Mouse (Mus musculus): ENCODE measurements around the gene Tspan15. TPM values are rescaled to one million over a fixed set of nuclear protein-coding genes. Genes with fewer than 3 reads are reported as not detected.

Gene Tspan15
- polyA plus RNA-seq, 1 experiment from 2014 or later: 49.8 TPM

GRCm38 (mm10) chr10:62221647-62222046 is 9.4 kb downstream of the Tspan15 start:
- Histone ChIP-seq H3K9ac (ENCODE audit: low read depth, low read length) (no peak overlapping the region), H3K36me3 (ENCODE audit: insufficient read depth, low read length) (no peaks in the 10 kb centered on the region), H3K27ac (no peak overlapping the region), H3K4me1 (replicated peaks; ENCODE audit: insufficient read depth, low read length) (peaks cover 11% of the 10 kb centered on the region; the same call in 1 of the 2 replicates), H3K4me2 (ENCODE audit: low read length) (no peak overlapping the region), H3K27me3 (ENCODE audit: insufficient read depth, low read length) (no peaks in the 10 kb centered on the region), H3K9me3 (replicated peaks; ENCODE audit: low read length) (no peaks in the 10 kb centered on the region), H3K4me3 (replicated peaks; ENCODE audit: low read depth, low read length) (no peak overlapping the region)
- no peak for TF ChIP-seq CTCF (IDR thresholded peaks at IDR 0.05; ENCODE audit: low read depth)
- DNase-seq (ENCODE audit: low spot score) (no peak), ATAC-seq (replicated peaks; ENCODE audit: low FRiP score, low read depth) (no peak)
- 82% methylated on average over 2 of the region's 2 CpGs for WGBS

- Histone ChIP-seq H3K4me1 (replicated peaks; ENCODE audit: insufficient read depth, low read length) (peaks cover 15% of the 10 kb centered on the region; the same call in 1 of the 2 replicates), H3K9ac (ENCODE audit: low read depth, low read length) (no peak overlapping the region), H3K4me3 (replicated peaks; ENCODE audit: low read depth, low read length) (no peak overlapping the region), H3K36me3 (ENCODE audit: insufficient read depth, low read length) (no peaks in the 10 kb centered on the region), H3K4me2 (ENCODE audit: low read length) (no peak overlapping the region), H3K27me3 (ENCODE audit: insufficient read depth, low read length) (no peaks in the 10 kb centered on the region), H3K27ac (no peak overlapping the region), H3K9me3 (replicated peaks; ENCODE audit: low read length) (no peaks in the 10 kb centered on the region)
- no peak for DNase-seq (ENCODE audit: low spot score)
- peak; percentile 61; the same call in 1 of the 2 replicates for ATAC-seq (replicated peaks; ENCODE audit: low FRiP score, low read depth)
- 72% methylated on average over 8 of the region's 8 CpGs for WGBS
- no peak for TF ChIP-seq CTCF (IDR thresholded peaks at IDR 0.05; ENCODE audit: low read depth)
Observed at GRCm38 (mm10) chr10:62220732-62221514, 10.1 kb downstream of the Tspan15 start.

- Histone ChIP-seq H3K4me1 (replicated peaks; ENCODE audit: insufficient read depth, low read length) (peaks cover 19% of the 10 kb centered on the region; the same call in 1 of the 2 replicates), H3K27me3 (ENCODE audit: insufficient read depth, low read length) (no peaks in the 10 kb centered on the region), H3K9me3 (replicated peaks; ENCODE audit: low read length) (no peaks in the 10 kb centered on the region), H3K4me3 (replicated peaks; ENCODE audit: low read depth, low read length) (no peak overlapping the region), H3K4me2 (ENCODE audit: low read length) (no peak overlapping the region), H3K27ac (no peak overlapping the region), H3K9ac (ENCODE audit: low read depth, low read length) (no peak overlapping the region), H3K36me3 (ENCODE audit: insufficient read depth, low read length) (no peaks in the 10 kb centered on the region)
- whole genome bisulfite sequencing: 49% methylated on average over 7 of the region's 7 CpGs
- no peak for ATAC-seq (replicated peaks; ENCODE audit: low FRiP score, low read depth)
- no peak for DNase-seq (ENCODE audit: low spot score)
- TF ChIP-seq CTCF (IDR thresholded peaks at IDR 0.05; ENCODE audit: low read depth): no peak
Observed at GRCm38 (mm10) chr10:62218789-62219172, 12.3 kb downstream of the Tspan15 start.

- no peaks in the 10 kb centered on the region for H3K9me3 ChIP-seq (replicated peaks; ENCODE audit: low read length)
- H3K27me3 ChIP-seq (ENCODE audit: insufficient read depth, low read length): no peaks in the 10 kb centered on the region
- TF ChIP-seq CTCF (IDR thresholded peaks at IDR 0.05; ENCODE audit: low read depth): no peak
- no peak overlapping the region for H3K4me3 ChIP-seq (replicated peaks; ENCODE audit: low read depth, low read length)
- H3K9ac ChIP-seq (ENCODE audit: low read depth, low read length): no peak overlapping the region
- DNase-seq (ENCODE audit: low spot score) (no peak), ATAC-seq (replicated peaks; ENCODE audit: low FRiP score, low read depth) (no peak)
- no peaks in the 10 kb centered on the region for H3K36me3 ChIP-seq (ENCODE audit: insufficient read depth, low read length)
- no peak overlapping the region for H3K4me2 ChIP-seq (ENCODE audit: low read length)
- WGBS: 67% methylated on average over 19 of the region's 19 CpGs
- H3K27ac ChIP-seq: no peak overlapping the region
- H3K4me1 ChIP-seq (replicated peaks; ENCODE audit: insufficient read depth, low read length): peaks cover 19% of the 10 kb centered on the region; the same call in 1 of the 2 replicates
Observed at GRCm38 (mm10) chr10:62218044-62218788, 12.8 kb downstream of the Tspan15 start.

DNA sequence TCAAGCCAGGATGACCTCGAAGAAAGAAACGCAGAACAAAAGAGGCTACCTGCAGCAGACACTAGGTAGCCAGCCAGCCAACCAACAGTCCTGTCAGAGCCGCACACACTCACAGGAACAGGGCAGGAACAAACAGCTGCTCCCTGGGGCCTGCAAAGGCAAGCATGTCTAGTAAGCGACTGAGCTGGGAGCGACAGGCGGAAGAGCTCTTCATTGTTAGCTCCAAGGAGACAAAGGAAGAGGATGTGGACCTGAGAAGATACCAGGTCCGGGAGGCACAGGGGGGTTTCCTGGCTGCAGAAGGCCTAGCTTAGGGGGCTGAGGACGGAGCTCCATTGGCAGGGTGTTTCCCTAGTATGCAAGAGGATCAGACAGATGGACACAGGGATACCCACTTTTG is 13.9 kb downstream of the Tspan15 start:
- Histone ChIP-seq H3K9me3 (replicated peaks; ENCODE audit: low read length) (no peaks in the 10 kb centered on the region), H3K27me3 (ENCODE audit: insufficient read depth, low read length) (no peaks in the 10 kb centered on the region), H3K4me3 (replicated peaks; ENCODE audit: low read depth, low read length) (no peak overlapping the region), H3K4me1 (replicated peaks; ENCODE audit: insufficient read depth, low read length) (peaks cover 19% of the 10 kb centered on the region), H3K9ac (ENCODE audit: low read depth, low read length) (no peak overlapping the region), H3K36me3 (ENCODE audit: insufficient read depth, low read length) (no peaks in the 10 kb centered on the region), H3K27ac (peak overlapping the region; percentile 72), H3K4me2 (ENCODE audit: low read length) (no peak overlapping the region)
- 62% methylated on average over 8 of the region's 8 CpGs for WGBS
- no peak for TF ChIP-seq CTCF (IDR thresholded peaks at IDR 0.05; ENCODE audit: low read depth)
- ATAC-seq (replicated peaks; ENCODE audit: low FRiP score, low read depth) (no peak), DNase-seq (ENCODE audit: low spot score) (peak; percentile 60)

GRCm38 (mm10) chr10:62216595-62216994 is 14.5 kb downstream of the Tspan15 start:
- H3K36me3 ChIP-seq (ENCODE audit: insufficient read depth, low read length): no peaks in the 10 kb centered on the region
- DNase-seq (ENCODE audit: low spot score) (peak; percentile 74), ATAC-seq (replicated peaks; ENCODE audit: low FRiP score, low read depth) (0 out of 2 replicates have a peak, but pooled peaks have one; percentile 40)
- no peak for TF ChIP-seq CTCF (IDR thresholded peaks at IDR 0.05; ENCODE audit: low read depth)
- no peaks in the 10 kb centered on the region for H3K9me3 ChIP-seq (replicated peaks; ENCODE audit: low read length)
- H3K27ac ChIP-seq: peak overlapping the region; percentile 72
- peaks cover 19% of the 10 kb centered on the region for H3K4me1 ChIP-seq (replicated peaks; ENCODE audit: insufficient read depth, low read length)
- no peak overlapping the region for H3K4me2 ChIP-seq (ENCODE audit: low read length)
- no peaks in the 10 kb centered on the region for H3K27me3 ChIP-seq (ENCODE audit: insufficient read depth, low read length)
- H3K9ac ChIP-seq (ENCODE audit: low read depth, low read length): no peak overlapping the region
- WGBS: 19% methylated on average over 5 of the region's 5 CpGs
- H3K4me3 ChIP-seq (replicated peaks; ENCODE audit: low read depth, low read length): no peak overlapping the region

Data from kidney, postnatal 0 days (tissue).